Mouse (Mus musculus): ENCODE results near the gene Stk39.

DNA sequence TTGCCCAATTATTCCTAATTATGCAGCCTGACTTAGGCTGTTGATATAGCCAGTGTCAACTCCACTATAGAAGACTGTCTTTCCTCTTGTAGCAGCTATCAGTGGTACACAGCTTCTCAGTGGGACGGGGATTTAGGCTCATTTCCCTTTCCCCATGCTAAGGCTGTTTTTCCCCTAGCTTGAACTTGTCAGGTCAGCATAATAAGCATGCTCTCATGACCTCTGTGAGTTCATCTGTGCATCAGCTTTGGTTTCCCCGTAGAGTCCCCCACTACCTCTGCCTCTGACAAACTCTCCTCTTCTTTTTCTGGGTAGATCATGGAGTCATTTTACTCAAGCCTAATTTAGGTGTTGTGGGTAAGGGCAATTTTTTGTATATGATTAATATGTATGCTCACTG lies 30.2 kb upstream of the Stk39 start:
- TF ChIP-seq TAL1 (IDR thresholded peaks at IDR 0.05; ENCODE audit: low read length) (no peak), GATA1 (IDR thresholded peaks at IDR 0.05; ENCODE audit: low read length) (no peak)

Data from erythroblast, embryonic 14.5 days (primary cell).